Mouse (Mus musculus): ENCODE results near the gene Hist4h4.

GRCm38 (mm10) chr6:136808631-136809046 is 4.4 kb upstream of the Hist4h4 start:
- TF ChIP-seq CTCF (IDR thresholded peaks at IDR 0.05; ENCODE audit: borderline replicate concordance, control insufficient read depth, extremely low read depth, insufficient read depth, low read length, poor library complexity) (no peak), POLR2A (IDR thresholded peaks at IDR 0.05; ENCODE audit: control insufficient read depth, extremely low read depth, insufficient read depth, low read length, poor library complexity) (no peak)

Data from thymus, adult 2 months (tissue).